Mouse (Mus musculus) erythroblast, embryonic 14.5 days (primary cell): ENCODE measurements around the gene Prkca. TPM values are rescaled to one million over a fixed set of nuclear protein-coding genes. Genes with fewer than 3 reads are reported as not detected.
A peak's percentile ranks its signal among the peaks of the same experiment; 100 is the strongest.

Source experiments
- H3K27me3 ChIP-seq: 2 replicates; pipeline ENCODE4 v1.6.1; 2012; ENCODE audit warnings: inconsistent platforms; ENCODE audit not compliant: control insufficient read depth
- H3K36me3 ChIP-seq: 2 replicates; pipeline ENCODE4 v1.6.1; 2012; ENCODE audit warnings: mild to moderate bottlenecking, inconsistent platforms; ENCODE audit not compliant: control insufficient read depth
- H3K4me1 ChIP-seq: 2 replicates; pipeline ENCODE4 v1.6.1; 2012; ENCODE audit warnings: inconsistent platforms; ENCODE audit not compliant: control insufficient read depth
- H3K4me3 ChIP-seq: replicated peaks from 2 replicates; pipeline ENCODE3; 2012; ENCODE audit warnings: moderate library complexity, mild to moderate bottlenecking, inconsistent platforms
- H3K9me3 ChIP-seq: 2 replicates; pipeline ENCODE4 v1.6.1; 2012; ENCODE audit warnings: low read length, inconsistent platforms, mixed read lengths; ENCODE audit not compliant: control insufficient read depth
- GATA1 ChIP-seq: IDR thresholded peaks from 2 replicates; pipeline ENCODE4 v1.6.1; 2012; ENCODE audit warnings: low read length, inconsistent platforms, mixed read lengths
- TAL1 ChIP-seq: IDR thresholded peaks from 3 replicates; pipeline ENCODE4 v1.6.1; 2012; ENCODE audit warnings: low read length, inconsistent platforms, mixed read lengths
- polyA plus RNA-seq: library from polyadenylated mRNA; stranded (reverse); fragments of >175 nt; gene quantifications from 2 replicates; pipeline ENCODE4 v1.2.3, GENCODE M21; 2012

Gene Prkca
- polyA plus RNA-seq, 1 experiment, result 0.01 TPM

- peaks cover 21% of the 10 kb centered on the region for H3K4me1 ChIP-seq
- TF ChIP-seq GATA1 (no peak), TAL1 (no peak)
- H3K9me3 ChIP-seq, result no peaks in the 10 kb centered on the region
- peaks cover 45% of the 10 kb centered on the region for H3K27me3 ChIP-seq
- no peaks in the 10 kb centered on the region for H3K36me3 ChIP-seq
- peak within 1 kb of the TSS; percentile 65 for H3K4me3 ChIP-seq
Measured at GRCm38 (mm10) chr11:108342781-108343768, 653 bp downstream of the Prkca start, which contains the start of gene Apoh. Apoh (plus strand) TSS chr11:108343354.

- Histone ChIP-seq H3K9me3 (no peaks in the 10 kb centered on the region), H3K36me3 (no peaks in the 10 kb centered on the region), H3K27me3 (peaks cover 43% of the 10 kb centered on the region), H3K4me1 (peaks cover 21% of the 10 kb centered on the region), H3K4me3 (no peak overlapping the region)
- TF ChIP-seq GATA1, result no peak
- no peak for TF ChIP-seq TAL1
Measured at GRCm38 (mm10) chr11:108341783-108342182, 1.9 kb downstream of the Prkca start.

GRCm38 (mm10) chr11:108340293-108340692 lies 3.4 kb downstream of the Prkca start:
- Histone ChIP-seq H3K9me3 (no peaks in the 10 kb centered on the region), H3K4me1 (peaks cover 21% of the 10 kb centered on the region), H3K36me3 (no peaks in the 10 kb centered on the region), H3K27me3 (peaks cover 41% of the 10 kb centered on the region), H3K4me3 (no peak overlapping the region)
- TF ChIP-seq GATA1, result no peak
- TF ChIP-seq TAL1, result no peak

- no peak overlapping the region for H3K4me3 ChIP-seq
- H3K36me3 ChIP-seq, result no peaks in the 10 kb centered on the region
- no peaks in the 10 kb centered on the region for H3K4me1 ChIP-seq
- H3K27me3 ChIP-seq, result peaks cover 3% of the 10 kb centered on the region
- no peak for TF ChIP-seq GATA1
- TF ChIP-seq TAL1, result no peak
- H3K9me3 ChIP-seq, result no peaks in the 10 kb centered on the region
Measured at GRCm38 (mm10) chr11:108336445-108336844, 7.3 kb downstream of the Prkca start.

- H3K9me3 ChIP-seq, result no peaks in the 10 kb centered on the region
- no peaks in the 10 kb centered on the region for H3K27me3 ChIP-seq
- H3K4me3 ChIP-seq, result no peak overlapping the region
- no peaks in the 10 kb centered on the region for H3K4me1 ChIP-seq
- TF ChIP-seq GATA1 (no peak), TAL1 (no peak)
- no peaks in the 10 kb centered on the region for H3K36me3 ChIP-seq
Measured at GRCm38 (mm10) chr11:108335536-108335935, 8.2 kb downstream of the Prkca start.

- H3K27me3 ChIP-seq, result no peaks in the 10 kb centered on the region
- H3K36me3 ChIP-seq, result no peaks in the 10 kb centered on the region
- H3K4me3 ChIP-seq, result no peak overlapping the region
- H3K4me1 ChIP-seq, result no peaks in the 10 kb centered on the region
- H3K9me3 ChIP-seq, result no peaks in the 10 kb centered on the region
- TF ChIP-seq GATA1, result no peak
- no peak for TF ChIP-seq TAL1
Measured at GRCm38 (mm10) chr11:108334658-108335057, 9.1 kb downstream of the Prkca start.

- no peaks in the 10 kb centered on the region for H3K36me3 ChIP-seq
- no peaks in the 10 kb centered on the region for H3K4me1 ChIP-seq
- H3K9me3 ChIP-seq, result no peaks in the 10 kb centered on the region
- no peak for TF ChIP-seq GATA1
- TF ChIP-seq TAL1, result no peak
- H3K4me3 ChIP-seq, result no peak overlapping the region
- no peaks in the 10 kb centered on the region for H3K27me3 ChIP-seq
Measured at GRCm38 (mm10) chr11:108333583-108334379, 9.9 kb downstream of the Prkca start.

GRCm38 (mm10) chr11:108333006-108333405 lies 10.7 kb downstream of the Prkca start:
- no peaks in the 10 kb centered on the region for H3K27me3 ChIP-seq
- H3K4me3 ChIP-seq, result no peak overlapping the region
- H3K36me3 ChIP-seq, result no peaks in the 10 kb centered on the region
- TF ChIP-seq TAL1, result no peak
- no peak for TF ChIP-seq GATA1
- no peaks in the 10 kb centered on the region for H3K4me1 ChIP-seq
- H3K9me3 ChIP-seq, result no peaks in the 10 kb centered on the region

GRCm38 (mm10) chr11:108330818-108331217 lies 12.9 kb downstream of the Prkca start:
- no peaks in the 10 kb centered on the region for H3K9me3 ChIP-seq
- TF ChIP-seq GATA1 (no peak), TAL1 (no peak)
- H3K36me3 ChIP-seq, result no peaks in the 10 kb centered on the region
- no peak overlapping the region for H3K4me3 ChIP-seq
- no peaks in the 10 kb centered on the region for H3K4me1 ChIP-seq
- H3K27me3 ChIP-seq, result no peaks in the 10 kb centered on the region
